8 mouse cellular contexts compared by ENCODE assay signal in genomic region chr11:106065923-106066571, GRCm38 (mm10). TPM values are rescaled to one million over a fixed set of nuclear protein-coding genes. Genes with fewer than 3 reads are reported as not detected.
A peak's percentile ranks its signal among the peaks of the same experiment; 100 is the strongest.
DNase-seq lines count a peak whose midpoint lies in the region; ATAC-seq and TF ChIP-seq lines count a peak whose summit lies in the region.

TSS of gene Taco1 (plus strand) at chr11:106066061.

- peak; percentile 94 for ATAC-seq in frontal cortex, adult (ENCODE audit: low TSS enrichment)
- peak; percentile 98 for ATAC-seq in lung, postnatal 0 days

- peak within 1 kb of the TSS; percentile 87 for H3K27ac ChIP-seq in hindbrain, embryonic 10.5 days
- H3K27ac ChIP-seq in lung, postnatal 0 days (ENCODE audit: low read length): peak within 1 kb of the TSS; percentile 87

- WGBS in hindbrain, embryonic 10.5 days: under 1% methylated on average over 49 of the region's 49 CpGs
- WGBS in lung, postnatal 0 days: under 1% methylated on average over 49 of the region's 49 CpGs

- H3K9ac ChIP-seq in lung, postnatal 0 days (replicated peaks; ENCODE audit: low read depth): peak within 1 kb of the TSS; percentile 82

- peak; percentile 97 for DNase-seq in MN1 (ENCODE audit: low spot score)
- DNase-seq in cerebellum, adult 9-10 months: peak; percentile 94
- DNase-seq in hindbrain, embryonic 10.5 days (ENCODE audit: low spot score): peak; percentile 93
- DNase-seq in layer of hippocampus, adult 9-11 months: peak; percentile 91
- DNase-seq in lung, postnatal 0 days (ENCODE audit: low spot score): peak; percentile 98
- peak; percentile 94 for DNase-seq in ovary, postnatal 14 days (ENCODE audit: low spot score)
- DNase-seq in thymus, postnatal 14 days: peak; percentile 92

- peak; percentile 58 for TF ChIP-seq CTCF in lung, postnatal 0 days (IDR thresholded peaks at IDR 0.05)

- peaks cover 6% of the 10 kb centered on the region; the same call in 1 of the 2 replicates for H3K36me3 ChIP-seq in hindbrain, embryonic 10.5 days
- H3K36me3 ChIP-seq in lung, postnatal 0 days (ENCODE audit: insufficient read depth, low read length): no peaks in the 10 kb centered on the region

- no peaks in the 10 kb centered on the region for H3K9me3 ChIP-seq in hindbrain, embryonic 10.5 days
- H3K9me3 ChIP-seq in lung, postnatal 0 days (ENCODE audit: low read length): no peaks in the 10 kb centered on the region

- no peak for TF ChIP-seq EP300 in lung, postnatal 0 days (IDR thresholded peaks at IDR 0.05)

- H3K27me3 ChIP-seq in hindbrain, embryonic 10.5 days (ENCODE audit: insufficient read depth, poor library complexity, severe bottlenecking): no peaks in the 10 kb centered on the region
- H3K27me3 ChIP-seq in lung, postnatal 0 days (replicated peaks; ENCODE audit: insufficient read depth, low read length): no peaks in the 10 kb centered on the region

- H3K4me2 ChIP-seq in lung, postnatal 0 days (replicated peaks; ENCODE audit: low read depth, low read length): peak within 1 kb of the TSS; percentile 83

- peak within 1 kb of the TSS; percentile 81 for H3K4me3 ChIP-seq in hindbrain, embryonic 10.5 days
- H3K4me3 ChIP-seq in lung, postnatal 0 days (ENCODE audit: low read depth, low read length): peak within 1 kb of the TSS; percentile 72

- H3K4me1 ChIP-seq in hindbrain, embryonic 10.5 days (replicated peaks): peaks cover 12% of the 10 kb centered on the region
- H3K4me1 ChIP-seq in lung, postnatal 0 days (ENCODE audit: insufficient read depth, low read depth, low read length): peaks cover 3% of the 10 kb centered on the region; the same call in 1 of the 2 replicates

RNA-seq across cellular contexts. Expression of gene Taco1, which starts in this region (rescaled TPM):
- polyA plus RNA-seq in hindbrain, embryonic 10.5 days (2016; fragmentation: Nextera tagmentation; extraction: Ambion mirVana): 10.4 and 14.0 TPM in 2 replicates
- polyA plus RNA-seq in lung, postnatal 0 days (2015; fragmentation: Nextera tagmentation; extraction: Ambion mirVana): 5.1 and 5.7 TPM in 2 replicates

Comparison
In these comparisons a context has a peak if more than half of its experiments do, and no peak if none do; other contexts are left out.
1. Peak in every context shown above with its lines: DNase-seq, ATAC-seq, H3K4me3 ChIP-seq and H3K27ac ChIP-seq.